Mouse (Mus musculus) bone marrow, adult 2 months (tissue): ENCODE results near the gene Furin. TPM values are rescaled to one million over a fixed set of nuclear protein-coding genes. Genes with fewer than 3 reads are reported as not detected.

Source experiments
- H3K27ac ChIP-seq: fragments of 200-500 bp; 2 replicates; pipeline ENCODE4 v1.5.1; 2012; ENCODE audit warnings: low read depth, mild to moderate bottlenecking, control low read depth, inconsistent platforms, low read length; ENCODE audit not compliant: control insufficient read depth, poor library complexity, insufficient read depth
- H3K4me1 ChIP-seq: fragments of 200-500 bp; 2 replicates; pipeline ENCODE4 v1.6.1; 2011; ENCODE audit warnings: low read length; ENCODE audit not compliant: control insufficient read depth, insufficient read depth
- H3K4me3 ChIP-seq: fragments of 200-500 bp; replicated peaks from 2 replicates; pipeline ENCODE3; 2011; ENCODE audit warnings: mild to moderate bottlenecking, low read depth, low read length, control low read depth; ENCODE audit not compliant: control insufficient read depth
- CTCF ChIP-seq: fragments of 200-500 bp; IDR thresholded peaks from 2 replicates; pipeline ENCODE4 v1.5.1; 2011; ENCODE audit warnings: low read length, control low read depth; ENCODE audit not compliant: control insufficient read depth, insufficient read depth
- POLR2A ChIP-seq: fragments of 200-500 bp; IDR thresholded peaks from 2 replicates; pipeline ENCODE4 v1.6.1; 2011; ENCODE audit warnings: low read depth, mild to moderate bottlenecking, control low read depth, low read length, borderline replicate concordance; ENCODE audit not compliant: control insufficient read depth
- WGBS: fragments of 180-500 bp; shearing (Covaris S2); methylation state at CpG from one replicate; pipeline ENCODE4 v1.1.7; 2018; 5-methylcytosine and 5-hydroxymethylcytosine counted together
- polyA plus RNA-seq: library from polyadenylated mRNA; stranded (reverse); fragments of >200 nt; gene quantifications from 2 replicates; pipeline ENCODE4 v1.2.4, GENCODE M21; 2011; ENCODE audit warnings: low replicate concordance; ENCODE audit not compliant: missing spikeins, insufficient read depth, insufficient read length

Gene Furin
- polyA plus RNA-seq, 1 experiment: 31.0 TPM

- TF ChIP-seq CTCF (no peak), POLR2A (no peak)
- 38% methylated on average over 20 of the region's 20 CpGs for WGBS
- Histone ChIP-seq H3K4me1 (peaks cover 10% of the 10 kb centered on the region; the same call in 1 of the 2 replicates), H3K27ac (peak overlapping the region; percentile 19; the same call in 1 of the 2 replicates), H3K4me3 (no peak overlapping the region)
Observed at GRCm38 (mm10) chr7:80422759-80423480, 17.7 kb upstream of the Furin start.

- H3K4me3 ChIP-seq: no peak overlapping the region
- 85% methylated on average over 6 of the region's 6 CpGs for WGBS
- peaks cover 7% of the 10 kb centered on the region; the same call in 1 of the 2 replicates for H3K4me1 ChIP-seq
- TF ChIP-seq CTCF (no peak), POLR2A (no peak)
- no peak overlapping the region for H3K27ac ChIP-seq
Observed at GRCm38 (mm10) chr7:80421576-80421975, 16.3 kb upstream of the Furin start.

- no peak overlapping the region for H3K27ac ChIP-seq
- no peak for TF ChIP-seq POLR2A
- no peak for TF ChIP-seq CTCF
- peaks cover 2% of the 10 kb centered on the region; the same call in 1 of the 2 replicates for H3K4me1 ChIP-seq
- 69% methylated on average over 4 of the region's 4 CpGs for WGBS
- H3K4me3 ChIP-seq: no peak overlapping the region
Observed at GRCm38 (mm10) chr7:80420586-80420985, 15.3 kb upstream of the Furin start.

- 53% methylated on average over 3 of the region's 3 CpGs for WGBS
- no peak for TF ChIP-seq CTCF
- no peak for TF ChIP-seq POLR2A
- Histone ChIP-seq H3K27ac (no peak overlapping the region), H3K4me3 (no peak overlapping the region), H3K4me1 (peaks cover 2% of the 10 kb centered on the region; the same call in 1 of the 2 replicates)
Observed at GRCm38 (mm10) chr7:80419278-80419677, 14.0 kb upstream of the Furin start.

- no peak for TF ChIP-seq CTCF
- TF ChIP-seq POLR2A: no peak
- 85% methylated on average over 3 of the region's 3 CpGs for WGBS
- Histone ChIP-seq H3K4me1 (peaks cover 5% of the 10 kb centered on the region; the same call in 1 of the 2 replicates), H3K27ac (no peak overlapping the region), H3K4me3 (no peak overlapping the region)
Observed at GRCm38 (mm10) chr7:80418036-80418435, 12.8 kb upstream of the Furin start.

GRCm38 (mm10) chr7:80417601-80418000 is 12.4 kb upstream of the Furin start:
- TF ChIP-seq POLR2A (no peak), CTCF (no peak)
- H3K4me1 ChIP-seq: peaks cover 5% of the 10 kb centered on the region; the same call in 1 of the 2 replicates
- no peak overlapping the region for H3K27ac ChIP-seq
- H3K4me3 ChIP-seq: no peak overlapping the region

- peaks cover 5% of the 10 kb centered on the region; the same call in 1 of the 2 replicates for H3K4me1 ChIP-seq
- WGBS: 25% methylated on average over 7 of the region's 7 CpGs
Observed at GRCm38 (mm10) chr7:80416969-80417368, 11.7 kb upstream of the Furin start.

GRCm38 (mm10) chr7:80414303-80414855 is 9.1 kb upstream of the Furin start:
- WGBS: 49% methylated on average over 7 of the region's 7 CpGs
- Histone ChIP-seq H3K27ac (no peak overlapping the region), H3K4me1 (peaks cover 5% of the 10 kb centered on the region; the same call in 1 of the 2 replicates), H3K4me3 (no peak overlapping the region)
- no peak for TF ChIP-seq POLR2A
- TF ChIP-seq CTCF: no peak

More at GRCm38 (mm10) chr7:80416969-80417368, 11.7 kb upstream of the Furin start:
- Histone ChIP-seq H3K27ac (no peak overlapping the region), H3K4me3 (no peak overlapping the region)
- TF ChIP-seq POLR2A (no peak), CTCF (no peak)
